Mouse (Mus musculus) layer of hippocampus, adult 18-20 months (tissue): ENCODE data around the gene Arhgdia. TPM values are rescaled to one million over a fixed set of nuclear protein-coding genes. Genes with fewer than 3 reads are reported as not detected.
"Not testable (repeated sequence)": the region's sequence is repeated elsewhere in the genome, so short reads cannot be mapped to it uniquely, and the experiment has no call there.

Experiments
- DNase-seq, 2 experiments: peaks; one replicate each; pipeline ENCODE4 v3.0.0; 2022; ENCODE audit warnings: low spot score in 2 of 2
- total RNA-seq, 2 experiments: library from RNA; stranded (reverse); gene quantifications; 2 replicates each; pipeline ENCODE4 v1.2.3; 2021

The Arhgdia gene
- total RNA-seq, 2 experiments from 2014 or later, result 293 to 295 TPM

GRCm38 (mm10) chr11:120613976-120614375 lies 32.6 kb upstream of the Arhgdia start:
- DNase-seq, result no peak

GRCm38 (mm10) chr11:120613481-120613972 lies 32.1 kb upstream of the Arhgdia start:
- DNase-seq, result no peak

GRCm38 (mm10) chr11:120612763-120613162 lies 31.3 kb upstream of the Arhgdia start:
- peak in 1 of 2 experiments; percentile 77 for DNase-seq

DNA sequence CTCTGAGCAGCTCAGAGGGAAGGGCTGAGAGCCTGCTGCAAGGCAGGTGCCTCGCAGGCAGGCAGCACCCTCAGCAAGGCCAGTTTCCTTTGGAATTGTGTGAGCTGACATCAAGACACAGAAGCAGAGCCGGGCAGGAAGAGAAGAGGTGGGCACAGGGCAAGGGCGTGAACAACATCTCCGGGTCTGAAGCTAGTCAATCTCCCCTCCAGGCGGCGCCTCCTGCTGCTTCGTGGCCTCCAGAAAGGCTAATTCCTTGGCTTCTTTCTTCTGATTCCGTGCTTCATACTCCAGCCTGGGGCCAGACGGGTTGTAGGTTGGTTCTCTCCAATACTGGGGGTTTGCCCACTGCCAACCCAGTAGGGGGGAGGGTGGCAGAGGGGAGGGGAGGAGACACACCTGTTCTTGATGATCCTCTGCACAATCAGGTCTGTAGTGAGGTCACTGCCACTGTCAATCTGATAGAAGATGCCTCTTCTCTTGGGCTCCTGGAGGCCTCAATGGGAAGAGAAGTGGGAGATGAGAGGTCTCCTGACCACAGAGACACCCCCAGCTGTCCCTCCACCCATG lies 29.1 kb upstream of the Arhgdia start:
- DNase-seq, result no peak

GRCm38 (mm10) chr11:120609250-120609649 lies 27.8 kb upstream of the Arhgdia start:
- DNase-seq, result no peak

DNA sequence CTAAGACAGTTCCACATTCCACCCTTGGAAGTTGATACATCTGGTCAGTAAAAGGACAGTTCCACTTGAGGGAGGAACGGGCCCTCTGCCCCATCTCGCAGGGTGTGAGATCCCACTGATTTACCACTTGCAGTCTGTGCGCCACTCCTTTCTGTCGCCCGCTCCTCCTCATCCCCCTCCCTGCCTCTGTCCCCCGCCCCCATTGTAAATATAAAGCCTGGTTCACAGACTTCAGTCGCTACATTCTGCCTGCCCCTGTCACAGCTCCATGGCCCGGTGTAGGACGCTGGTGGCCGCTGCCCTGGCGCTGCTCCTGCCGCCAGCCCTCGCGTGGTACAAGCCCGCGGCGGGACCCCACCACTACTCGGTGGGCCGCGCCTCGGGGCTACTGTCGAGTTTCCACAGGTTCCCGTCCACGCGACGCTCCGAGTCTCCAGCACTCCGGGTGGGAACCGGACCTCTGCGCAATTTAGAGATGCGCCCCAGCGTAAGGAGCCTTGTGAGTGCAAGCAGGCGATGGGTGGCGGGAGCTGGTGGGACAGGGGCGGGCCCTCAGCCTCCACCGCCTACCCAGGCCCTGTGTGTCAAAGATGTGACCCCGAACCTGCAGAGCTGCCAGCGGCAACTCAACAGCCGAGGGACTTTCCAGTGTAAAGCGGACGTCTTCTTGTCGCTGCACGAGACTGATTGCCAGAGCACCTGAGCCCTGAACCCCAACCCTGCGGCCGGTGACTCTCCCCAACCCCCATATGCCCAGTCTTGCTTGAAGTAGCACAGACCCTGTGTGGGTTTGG lies 27.0 kb upstream of the Arhgdia start, which contains the start of gene Npb:
TSS of gene Npb (plus strand) at position 237 of the 794 bp plus-strand sequence.
- no peak for DNase-seq

DNA sequence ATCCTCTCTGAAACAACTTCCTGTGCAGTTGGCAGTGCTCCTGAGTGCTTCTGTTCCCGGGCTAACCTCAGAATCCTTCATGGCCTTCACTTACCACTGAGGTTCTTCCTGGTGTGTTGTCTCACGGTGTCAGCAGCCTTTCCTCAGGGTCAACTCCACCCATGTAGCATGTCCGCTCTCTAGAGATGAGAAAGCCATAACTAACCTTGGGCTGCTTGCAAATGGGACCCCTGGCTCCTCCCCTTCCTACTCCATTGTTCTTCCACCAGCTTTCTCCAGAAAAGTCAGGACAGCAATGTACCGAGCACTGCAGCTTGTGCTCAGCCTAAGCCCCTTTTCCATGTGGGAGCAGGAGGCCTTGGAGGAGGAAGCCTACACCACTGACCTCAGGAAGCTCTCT lies 25.3 kb upstream of the Arhgdia start:
- no peak for DNase-seq

GRCm38 (mm10) chr11:120605667-120606066 lies 24.2 kb upstream of the Arhgdia start:
- DNase-seq, result no peak

DNA sequence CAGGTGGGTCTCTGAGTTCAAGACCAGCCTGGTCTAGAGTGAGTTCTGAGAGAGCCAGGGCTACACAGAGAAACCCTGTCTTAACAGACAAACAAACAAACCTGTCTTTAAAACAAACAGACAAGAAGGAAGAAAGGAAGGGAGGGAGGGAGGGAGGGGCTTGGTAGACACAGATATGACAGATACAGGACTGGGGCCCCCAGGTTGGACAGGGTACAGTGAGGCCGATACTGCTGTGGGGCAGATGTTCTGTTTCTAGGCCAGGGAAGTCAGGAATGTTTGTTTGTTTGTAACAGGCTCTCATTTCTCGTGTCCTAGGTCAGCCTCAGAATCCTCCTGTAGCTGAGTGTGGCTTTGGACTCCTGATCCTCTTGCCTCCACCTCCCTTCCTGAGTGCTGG lies 22.1 kb upstream of the Arhgdia start:
- no peak for DNase-seq

DNA sequence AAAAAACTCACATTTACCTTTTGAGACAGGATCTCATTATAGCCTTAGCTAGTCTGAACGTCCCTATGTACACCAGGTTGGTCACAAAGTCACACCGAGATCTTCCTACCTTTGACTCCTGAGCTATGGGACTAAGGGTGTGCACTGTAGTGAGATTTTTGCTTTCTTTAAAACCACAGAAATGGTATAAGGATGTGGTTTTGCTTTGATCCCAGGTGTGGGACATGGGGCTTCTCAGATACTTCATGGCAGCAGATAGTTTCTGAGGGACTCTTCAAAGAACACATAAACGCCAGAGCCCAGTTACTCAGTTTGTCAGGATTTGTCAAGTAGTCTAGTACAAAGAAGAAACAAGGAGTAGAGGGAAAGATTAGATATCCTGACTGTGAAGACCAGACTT lies 19.3 kb upstream of the Arhgdia start:
- no peak for DNase-seq

DNA sequence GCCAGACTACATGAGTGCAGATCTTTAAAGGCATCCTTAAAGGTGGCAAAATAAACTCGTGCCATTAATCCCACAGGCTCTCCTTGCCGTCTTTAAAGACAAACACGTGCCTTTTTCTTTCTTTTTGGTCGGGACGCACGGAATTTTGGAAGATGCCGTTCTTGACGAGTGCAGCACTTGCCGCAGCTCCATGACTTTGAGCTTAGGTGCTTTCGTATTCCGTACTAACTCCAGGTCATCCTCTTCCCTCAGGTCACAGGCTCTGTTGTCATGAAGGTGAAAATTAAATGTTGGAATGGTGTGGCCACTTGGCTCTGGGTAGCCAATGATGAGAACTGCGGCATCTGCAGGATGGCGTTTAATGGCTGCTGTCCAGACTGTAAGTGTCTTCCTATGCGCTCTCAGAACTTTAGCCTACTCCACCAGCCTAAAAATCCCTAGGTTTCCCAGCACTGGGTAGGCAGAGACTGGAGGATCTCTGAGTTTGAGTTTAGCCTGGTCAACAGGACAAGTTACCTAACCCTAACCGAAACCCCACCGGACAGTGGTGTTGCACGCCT lies 17.6 kb upstream of the Arhgdia start:
- DNase-seq, result no peak

DNA sequence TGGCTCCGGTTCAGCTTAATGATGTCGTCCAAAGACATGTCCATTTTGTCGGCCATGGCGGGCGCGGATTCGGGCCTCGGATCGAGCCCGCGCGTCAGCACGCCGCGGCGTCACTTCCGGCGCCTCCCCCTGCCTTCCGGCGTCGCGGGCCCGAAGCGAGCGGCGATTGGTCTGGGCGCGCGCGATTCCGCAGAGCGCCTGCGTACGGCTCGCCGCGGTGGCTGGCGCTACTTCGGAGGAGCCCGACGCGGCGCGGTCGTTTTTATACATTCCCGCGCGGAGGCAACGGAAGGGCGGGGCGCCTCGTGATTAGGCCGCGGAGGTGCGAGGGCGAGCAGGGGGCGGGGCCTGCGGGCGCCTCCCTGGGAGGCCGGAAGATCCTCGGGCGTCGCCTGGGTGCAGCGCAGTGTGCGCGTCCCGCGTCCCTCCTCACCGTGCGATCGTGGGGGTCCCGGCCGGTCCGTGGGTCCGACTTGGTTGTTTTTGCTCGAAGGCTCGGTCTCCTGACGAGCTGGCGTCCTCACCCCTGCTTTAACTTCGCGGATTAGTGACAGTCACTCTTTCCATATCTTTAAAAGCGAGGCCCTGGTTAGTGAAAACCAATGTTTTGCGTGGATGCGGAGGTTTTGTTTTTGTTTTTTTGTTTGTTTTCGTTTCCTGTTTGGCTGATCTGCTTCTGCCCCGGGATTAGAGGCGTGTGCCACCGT lies 17.0 kb upstream of the Arhgdia start, which contains the start of the genes Alyref and Anapc11:
TSS of gene Alyref (minus strand) at position 83 of the 707 bp plus-strand sequence.
TSS of gene Anapc11 (plus strand) at position 139 of the 707 bp plus-strand sequence.
- peak; percentile 91 to 95 for DNase-seq

DNA sequence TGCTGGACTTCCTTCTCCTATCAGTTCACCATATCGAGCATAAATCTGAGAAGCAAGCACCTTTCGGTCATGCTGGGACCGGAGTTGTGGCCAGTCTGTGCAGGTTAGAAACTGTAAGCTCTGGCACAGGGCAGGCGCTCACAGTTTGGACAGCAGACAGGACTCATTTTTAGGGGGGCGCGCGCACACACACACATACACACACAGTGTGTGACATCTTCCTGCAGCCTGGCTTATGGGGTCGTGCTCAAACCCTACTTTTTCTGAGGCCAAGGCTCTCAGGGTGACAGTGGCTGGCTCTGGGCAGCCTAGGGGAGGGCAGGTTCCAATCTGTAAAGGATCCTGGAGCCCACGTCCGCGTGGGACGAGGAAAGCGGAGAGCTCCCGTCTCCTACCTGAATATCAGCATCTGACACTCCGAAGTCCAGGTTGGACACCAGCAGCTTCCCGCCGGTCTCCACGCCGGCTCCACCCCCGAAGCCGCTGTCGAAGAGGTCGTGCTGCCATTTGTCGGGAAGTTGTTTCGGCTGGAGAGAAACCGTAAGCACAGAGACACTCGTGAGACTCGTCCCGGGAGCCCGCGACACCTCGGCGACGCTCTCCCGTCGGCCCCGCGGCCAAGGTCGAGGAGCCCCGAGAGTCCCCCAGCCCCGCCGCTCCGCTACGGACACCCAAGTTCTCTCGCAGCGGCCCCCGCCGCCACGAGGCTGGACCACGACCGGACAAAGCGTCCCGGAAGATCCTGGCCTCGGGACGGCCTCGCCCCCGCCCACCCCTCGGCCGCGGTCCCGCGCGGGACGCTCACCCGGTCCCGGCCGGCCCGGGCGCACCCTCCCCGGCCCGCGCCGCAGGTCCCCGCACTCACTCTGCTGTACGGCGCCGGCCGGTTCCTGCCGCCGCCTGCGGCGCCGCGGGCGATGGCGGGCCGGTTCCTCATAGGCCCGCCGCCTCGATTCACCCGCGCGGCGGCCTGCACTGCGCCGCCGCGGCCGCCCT lies 16.1 kb upstream of the Arhgdia start:
- DNase-seq, result no peak

- no peak for DNase-seq
These were observed 7.1 kb upstream of the Arhgdia start for GRCm38 (mm10) chr11:120588531-120588930.

GRCm38 (mm10) chr11:120583937-120584336 lies 2.5 kb upstream of the Arhgdia start:
- DNase-seq, result no peak

DNA sequence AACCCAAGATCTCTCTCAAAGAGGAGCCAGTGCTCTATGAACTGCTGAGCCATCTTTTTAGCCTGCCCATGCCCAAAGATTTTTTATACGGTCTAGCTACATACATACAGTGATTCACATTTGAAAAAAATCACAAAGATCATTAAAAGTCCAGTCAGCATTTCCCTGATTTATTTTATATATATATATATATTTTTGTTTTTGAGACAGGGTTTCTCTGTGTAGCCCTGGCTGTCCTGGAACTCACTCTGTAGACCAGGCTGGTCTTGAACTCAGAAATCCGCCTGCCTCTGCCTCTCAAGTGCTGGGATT lies 1.5 kb upstream of the Arhgdia start:
- not testable (repeated sequence) for DNase-seq

DNA sequence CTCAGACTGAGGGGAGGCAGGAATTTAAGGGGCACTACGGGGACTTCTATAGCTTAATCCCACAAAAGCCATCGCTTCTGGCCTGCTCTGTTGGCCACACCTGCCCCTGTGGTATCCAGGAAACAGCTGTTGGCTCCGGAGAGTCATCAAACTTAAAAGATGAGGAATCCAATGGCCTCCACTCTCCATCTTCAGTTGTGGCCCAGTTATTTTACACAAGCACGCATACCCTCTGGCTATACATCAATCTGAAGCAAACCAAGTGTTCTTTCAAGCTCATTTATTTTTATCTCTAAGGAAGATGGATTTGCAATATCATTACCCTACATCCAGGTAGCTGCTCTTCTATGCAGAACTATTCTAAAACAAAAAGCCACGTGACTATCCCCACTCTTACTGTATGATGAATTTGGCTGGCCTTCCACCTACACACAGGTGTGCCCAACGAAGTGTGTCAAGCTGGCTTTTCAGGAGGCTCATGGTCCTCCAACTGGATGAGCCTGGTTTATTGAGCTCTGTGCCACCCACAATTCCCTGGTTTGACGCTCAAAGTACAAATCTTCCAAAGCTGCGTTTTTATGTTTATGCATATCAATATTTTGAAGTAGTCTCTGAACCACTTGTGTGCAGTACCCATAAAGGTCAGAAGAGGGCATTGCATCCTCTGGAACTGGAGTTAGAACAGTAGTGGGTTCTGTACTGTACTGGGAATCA lies 1.0 kb upstream of the Arhgdia start:
- DNase-seq, result peak in 1 of 2 experiments; percentile 33

GRCm38 (mm10) chr11:120580871-120581331 lies 523 bp downstream of the Arhgdia start:
- DNase-seq, result peak in 1 of 2 experiments; percentile 39

GRCm38 (mm10) chr11:120580190-120580589 lies 1.2 kb downstream of the Arhgdia start:
- no peak for DNase-seq
